Mouse (Mus musculus) stomach, postnatal 0 days (tissue): ENCODE measurements around the gene Siah1a.

Experiments
- CTCF ChIP-seq: IDR thresholded peaks from 2 replicates; pipeline ENCODE4 v1.5.1; 2016; ENCODE audit warnings: antibody characterized with exemption, low read depth, mild to moderate bottlenecking, moderate library complexity
- EP300 ChIP-seq: optimal IDR thresholded peaks from 2 replicates; pipeline ENCODE3; 2016; ENCODE audit warnings: antibody characterized with exemption

DNA sequence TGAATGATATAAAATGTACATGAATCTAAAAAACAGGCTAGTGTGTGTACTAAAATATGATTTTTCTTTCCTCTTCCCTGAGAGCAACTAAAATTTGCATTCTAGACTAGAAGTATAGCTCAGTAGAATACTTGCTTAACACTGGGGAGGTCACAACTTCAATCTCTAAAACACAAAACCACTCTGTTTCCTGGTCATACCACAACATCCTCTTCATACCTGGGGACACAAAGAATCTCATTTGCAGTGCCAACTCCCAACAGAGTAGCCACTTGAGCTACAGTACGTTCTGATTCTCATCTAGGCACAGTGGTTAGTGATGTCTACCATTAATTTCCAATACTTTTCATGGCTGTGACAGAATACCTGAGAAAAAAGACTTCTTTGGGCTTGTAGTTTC, 26.4 kb downstream of the Siah1a start:
- no peak for TF ChIP-seq CTCF
- TF ChIP-seq EP300: no peak
